Mouse (Mus musculus) erythroid progenitor cell, adult 5-6 weeks (primary cell): Measurements from ENCODE around the gene Hba-x. TPM values are rescaled to one million over a fixed set of nuclear protein-coding genes. Genes with fewer than 3 reads are reported as not detected.

Experiments used
- ATAC-seq: replicated peaks from 2 replicates; pipeline ENCODE4 v1.8.0; 2016; ENCODE audit warnings: moderate number of reproducible peaks, mild to moderate bottlenecking, moderate TSS enrichment, inconsistent platforms; ENCODE audit not compliant: poor library complexity, low FRiP score, severe bottlenecking
- total RNA-seq, 2 experiments: library from RNA; stranded (forward) in 1 of 2; stranded (reverse) in 1 of 2; fragments of 150-400 nt in 1 of 2; fragments of 186-747, 209-891 nt in 1 of 2; gene quantifications; 2 replicates each; pipeline versions ENCODE4 v1.2.3 to v1.2.4; 2015 to 2017; ENCODE audit warnings: low replicate concordance in 2 of 2

Gene Hba-x
- total RNA-seq (2015; ENCODE audit: low replicate concordance) = not detected in 2 replicates
- not detected in 2 replicates for total RNA-seq (2017; ENCODE audit: low replicate concordance)

DNA sequence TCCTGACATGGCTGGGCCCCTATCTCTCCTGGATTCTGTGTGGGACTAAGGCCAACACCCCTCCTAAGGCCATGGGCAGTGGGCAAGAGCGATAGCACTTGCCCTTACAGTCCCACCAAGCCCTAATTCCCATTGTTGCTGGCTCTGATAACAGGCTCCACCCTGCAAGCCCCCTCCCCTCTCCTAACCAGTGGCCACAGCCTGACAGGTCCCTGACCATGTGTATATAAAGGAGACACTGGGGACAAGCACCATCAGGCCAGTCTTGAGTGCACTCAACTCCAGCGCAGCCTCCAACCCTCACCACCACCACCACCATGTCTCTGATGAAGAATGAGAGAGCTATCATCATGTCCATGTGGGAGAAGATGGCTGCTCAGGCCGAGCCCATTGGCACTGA, at the start of gene Hba-x:
Gene Hba-x (plus strand): TSS at position 54 of the 400 bp plus-strand sequence.
- ATAC-seq = no peak

GRCm38 (mm10) chr11:32227041-32227440, 49.2 kb upstream of the Hba-x start:
- ATAC-seq = no peak

DNA sequence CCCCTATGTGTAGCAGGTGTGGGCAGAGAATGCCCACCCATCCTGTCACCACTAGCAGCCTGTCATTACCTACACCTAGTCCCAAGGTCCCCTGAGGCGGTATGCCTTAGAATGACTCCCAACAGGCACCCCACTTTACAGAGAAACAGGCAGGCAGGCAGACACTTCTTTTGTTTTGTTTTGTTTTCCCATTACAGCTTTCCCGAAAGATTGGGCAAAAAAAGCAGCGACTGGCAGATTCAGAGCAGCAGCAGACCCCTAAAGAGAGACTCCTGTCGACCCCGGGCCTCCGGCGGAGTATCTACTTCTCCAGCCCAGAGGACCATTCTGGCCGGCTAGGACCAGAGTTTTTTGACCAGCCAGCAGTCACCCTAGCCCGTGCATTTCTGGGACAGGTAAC, 48.6 kb upstream of the Hba-x start:
- ATAC-seq = no peak

DNA sequence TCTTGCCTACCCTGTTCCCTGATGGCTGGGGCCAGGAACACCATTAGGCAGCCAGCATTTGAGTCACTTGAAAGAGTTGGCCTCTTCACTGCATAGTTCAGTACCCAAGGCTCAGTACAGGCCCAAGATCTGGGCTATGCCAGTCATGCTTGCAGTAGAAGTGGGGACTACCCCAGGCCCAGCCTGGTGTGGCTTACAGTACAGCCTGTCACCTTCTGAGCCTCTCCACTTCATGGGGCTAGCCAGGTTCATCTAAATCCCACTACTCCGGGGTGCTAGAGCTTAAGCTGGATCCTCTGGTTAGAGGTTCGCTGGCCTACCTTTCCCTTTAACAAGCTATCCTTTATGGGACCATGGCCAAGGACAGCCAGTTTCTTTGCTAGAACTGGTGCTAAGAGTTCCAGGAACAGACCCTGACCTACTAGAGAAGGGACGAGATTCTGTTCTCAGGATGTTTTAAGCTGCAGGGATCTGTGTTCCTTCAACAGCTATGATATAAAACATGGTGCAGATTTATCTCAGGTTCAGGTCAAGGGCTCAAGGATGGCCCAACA, 47.8 kb upstream of the Hba-x start:
- ATAC-seq = no peak

GRCm38 (mm10) chr11:32230220-32230619, 46.0 kb upstream of the Hba-x start:
- no peak for ATAC-seq

GRCm38 (mm10) chr11:32231125-32231524, 45.1 kb upstream of the Hba-x start:
- no peak for ATAC-seq

DNA sequence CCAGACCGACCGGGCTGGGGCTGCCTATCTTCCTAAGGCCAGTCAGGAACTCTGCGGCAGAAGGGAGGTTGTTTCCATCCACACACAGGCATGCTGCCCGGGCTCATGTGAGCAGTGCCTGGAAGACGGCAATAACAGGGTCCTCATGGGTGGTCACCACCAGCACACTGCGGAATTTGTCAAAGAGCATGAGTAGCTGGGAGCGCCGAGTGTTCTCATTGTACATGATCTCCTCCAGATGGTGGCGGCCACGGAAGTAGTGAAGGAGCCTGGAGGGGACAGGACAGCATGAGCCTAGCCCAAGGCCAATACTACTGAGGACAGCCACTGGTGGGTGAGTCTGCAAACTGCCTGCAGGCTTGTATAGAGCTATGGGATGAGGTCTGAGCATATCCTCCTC, 43.4 kb upstream of the Hba-x start:
- ATAC-seq = no peak

DNA sequence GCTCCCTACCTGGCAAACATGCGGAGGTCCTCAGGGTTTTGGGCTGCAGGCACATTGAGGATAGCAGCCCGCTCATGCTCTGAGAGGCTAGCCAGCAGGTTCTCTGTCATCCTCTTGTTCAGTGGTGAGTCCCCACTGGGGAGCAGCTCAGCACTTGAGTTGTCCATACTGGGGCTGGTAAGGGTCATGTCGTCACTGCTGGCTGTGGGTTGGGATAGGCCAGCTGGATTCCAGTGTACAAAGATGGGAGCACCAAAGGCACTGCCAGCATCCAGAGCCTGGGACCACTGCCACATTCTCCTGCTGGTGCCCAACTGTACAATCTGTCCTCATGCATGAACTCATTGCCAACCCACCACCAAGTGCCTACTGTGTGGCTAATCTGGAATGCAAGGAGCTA, 42.3 kb upstream of the Hba-x start:
- no peak for ATAC-seq

DNA sequence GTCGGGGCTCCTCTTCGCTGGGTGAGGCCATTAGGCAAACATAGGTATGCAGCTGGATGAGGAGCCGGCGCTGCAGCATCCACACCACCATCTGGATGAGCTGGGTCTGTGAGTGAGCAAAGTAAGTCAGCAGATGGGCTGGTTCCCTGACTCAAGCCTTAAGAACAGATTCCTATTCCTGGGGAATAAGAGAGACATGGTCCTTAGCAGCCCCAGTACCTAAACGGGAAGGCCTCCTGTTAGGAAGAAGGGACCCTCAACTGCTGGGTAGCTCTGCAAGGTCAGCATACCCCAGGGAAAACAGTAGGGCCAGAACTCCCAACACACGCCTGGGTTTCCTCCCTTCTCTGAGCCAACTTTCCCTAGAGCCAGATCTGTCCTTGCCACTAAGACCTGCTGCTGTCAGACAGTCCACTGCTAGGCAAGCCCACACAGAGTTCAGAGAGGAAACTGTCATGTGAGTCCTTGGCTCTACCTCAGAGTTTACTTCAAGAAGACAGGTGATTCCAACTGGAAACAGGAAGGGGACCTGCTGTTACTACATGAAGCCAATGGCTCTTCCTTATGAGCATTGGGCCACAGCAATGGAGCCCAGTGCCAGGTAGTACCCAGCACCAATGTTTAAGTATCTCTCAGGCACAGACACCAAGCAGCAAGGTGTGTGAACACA, 41.2 kb upstream of the Hba-x start:
- no peak for ATAC-seq

DNA sequence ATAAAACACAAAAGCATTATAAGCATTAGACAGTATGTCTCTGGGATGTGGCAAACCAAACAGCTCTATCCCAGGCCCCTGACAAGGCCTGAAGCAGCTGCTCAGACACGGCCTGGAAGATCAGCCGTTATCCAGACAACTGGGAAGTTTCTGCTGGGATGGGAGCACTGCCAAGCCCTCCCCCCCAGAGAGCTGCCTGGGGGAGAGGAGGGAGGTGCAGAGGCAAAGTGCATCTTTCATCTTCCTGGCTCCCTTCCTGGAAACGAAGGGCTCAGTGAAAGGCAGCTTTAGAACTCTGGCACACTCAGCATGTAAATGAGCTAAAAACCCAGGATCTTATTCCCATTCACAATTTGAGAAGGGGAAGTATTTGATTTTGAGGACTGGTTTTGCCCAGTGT, 40.6 kb upstream of the Hba-x start:
- no peak for ATAC-seq

DNA sequence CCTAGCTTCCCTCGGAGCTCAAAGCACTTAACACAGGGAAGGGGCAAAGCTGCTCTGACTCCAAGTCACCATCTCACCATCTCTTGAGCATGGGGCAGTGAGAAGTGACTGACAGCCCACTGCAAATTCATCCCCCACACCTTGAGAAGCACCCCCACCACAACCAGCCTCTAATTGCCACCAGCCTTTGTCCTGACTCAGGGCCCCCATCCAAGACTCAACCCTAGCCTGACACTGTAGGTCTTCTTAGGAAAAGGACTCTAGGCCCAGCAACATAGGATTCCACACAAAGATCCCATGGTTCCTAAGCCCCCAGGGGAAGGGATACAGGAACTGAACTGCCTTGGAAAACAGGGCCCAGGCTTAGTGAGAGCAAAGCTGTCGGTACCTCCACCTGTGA, 40.1 kb upstream of the Hba-x start:
- no peak for ATAC-seq

GRCm38 (mm10) chr11:32236712-32237410, 39.3 kb upstream of the Hba-x start:
- ATAC-seq = no peak; the same call in 1 of the 2 replicates

DNA sequence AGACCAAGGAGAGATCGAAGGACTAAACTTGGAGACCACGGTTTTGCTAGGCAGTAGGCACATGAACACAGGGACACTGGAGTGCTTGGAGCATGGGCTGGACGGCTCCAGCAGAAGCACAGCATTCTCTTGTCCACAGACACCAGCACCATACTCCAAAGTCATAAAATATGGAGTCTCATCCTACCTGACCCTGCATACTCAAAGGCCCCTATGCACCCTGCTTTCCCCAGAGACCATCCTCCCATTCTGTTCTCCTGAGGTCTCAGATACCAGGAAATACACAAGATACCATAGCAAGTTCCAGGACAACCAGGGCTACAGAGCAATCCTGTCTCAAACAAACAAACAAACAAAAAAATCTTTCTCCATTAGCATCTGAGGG, 38.8 kb upstream of the Hba-x start:
- no peak for ATAC-seq

- ATAC-seq = peak; percentile 85
Measured at GRCm38 (mm10) chr11:32238093-32238860, 37.9 kb upstream of the Hba-x start.

DNA sequence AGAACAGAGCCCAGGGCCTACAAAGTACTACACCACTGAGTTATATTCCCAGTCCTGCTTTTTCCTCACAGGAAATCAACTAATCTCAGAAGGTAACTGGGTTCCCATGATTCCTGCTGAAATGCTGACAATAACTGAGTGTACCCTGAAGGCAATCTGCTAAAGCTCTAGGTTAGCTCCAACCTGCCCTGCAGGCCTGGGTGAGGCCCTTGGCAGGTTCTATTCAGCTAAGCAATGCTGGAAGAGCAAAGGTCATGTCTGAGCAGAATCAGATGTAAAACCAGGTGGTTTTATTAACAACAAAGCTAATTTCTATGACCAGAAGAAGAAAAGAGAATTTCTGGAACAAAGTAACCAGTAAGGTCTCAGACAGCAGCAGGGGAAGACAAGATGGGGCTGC, 34.8 kb upstream of the Hba-x start:
- no peak for ATAC-seq

GRCm38 (mm10) chr11:32242209-32242608, 34.0 kb upstream of the Hba-x start:
- ATAC-seq = no peak

GRCm38 (mm10) chr11:32243205-32243955, 32.8 kb upstream of the Hba-x start:
- ATAC-seq = no peak

DNA sequence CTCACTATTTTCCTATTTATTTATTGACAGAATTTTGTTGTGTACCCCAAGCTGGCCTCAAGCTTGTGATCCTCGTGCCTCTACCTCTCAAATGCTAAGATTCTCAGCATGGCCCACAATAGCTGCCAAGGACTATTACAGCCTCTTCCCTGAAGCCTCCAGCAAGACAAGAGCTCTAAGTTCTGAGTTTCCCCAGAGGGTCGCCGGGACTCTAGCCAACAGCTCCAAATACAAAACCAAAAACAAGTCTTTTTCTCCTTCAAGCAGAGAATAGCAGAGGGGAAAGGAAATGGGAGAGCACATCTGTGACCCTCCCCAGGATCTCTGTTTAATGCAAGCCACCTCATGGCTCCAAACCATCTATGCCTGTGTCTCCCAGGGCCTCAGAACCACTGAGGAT, 32.1 kb upstream of the Hba-x start:
- ATAC-seq = no peak

DNA sequence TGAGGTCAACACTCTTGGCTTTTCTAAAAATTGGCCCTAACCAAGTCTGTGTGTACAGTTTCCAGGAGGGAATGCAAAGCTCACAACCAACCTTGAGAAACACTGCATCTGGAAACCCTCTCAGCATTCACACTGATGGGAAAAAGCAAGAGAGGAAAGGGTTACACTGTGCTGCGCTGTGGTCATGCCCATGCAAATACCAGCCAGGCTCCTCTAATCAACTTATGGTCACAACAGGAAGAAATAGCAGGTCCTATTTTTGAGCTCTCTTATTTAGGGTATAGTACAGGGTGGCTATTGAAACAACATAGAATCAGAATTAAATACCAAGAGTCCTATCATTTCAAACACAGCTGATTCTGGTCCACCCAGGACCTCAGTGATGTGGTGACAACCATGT, 31.6 kb upstream of the Hba-x start:
- ATAC-seq = no peak

- peak; percentile 84 for ATAC-seq
Measured at GRCm38 (mm10) chr11:32245614-32246013, 30.6 kb upstream of the Hba-x start.
